Mouse (Mus musculus) heart, embryonic 16.5 days (tissue): ENCODE measurements at regions not wholly inside any gene's neighbourhood (a gene's known extent, or its start where the extent isn't known, plus 50 kb on each side); places are given as distances from the start of the nearest gene placed in this dataset.
"Not testable (repeated sequence)": the region's sequence is repeated elsewhere in the genome, so short reads cannot be mapped to it uniquely, and the experiment has no call there.

ENCODE experiments used
- ATAC-seq: fragments of 200-750 bp; cut with Nextera tagmentation; replicated peaks from 2 replicates; pipeline ENCODE4 v1.8.0; 2017; ENCODE audit warnings: moderate number of reproducible peaks; ENCODE audit not compliant: insufficient read depth, low FRiP score; ENCODE audit errors: extremely low read depth
- H3K27ac ChIP-seq: fragments of 300-500 bp; sonication (generic); 2 replicates; pipeline ENCODE4 v1.5.1; 2014; ENCODE audit warnings: mild to moderate bottlenecking, low read length, control low read depth, moderate library complexity
- H3K27me3 ChIP-seq: fragments of 300-500 bp; sonication (generic); 2 replicates; pipeline ENCODE4 v1.6.1; 2014; ENCODE audit warnings: low read length, mixed read lengths; ENCODE audit not compliant: control insufficient read depth, insufficient read depth
- H3K36me3 ChIP-seq: fragments of 300-500 bp; sonication (generic); 2 replicates; pipeline ENCODE4 v1.6.1; 2014; ENCODE audit not compliant: control insufficient read depth, insufficient read depth
- H3K4me1 ChIP-seq: fragments of 300-500 bp; sonication (generic); 2 replicates; pipeline ENCODE4 v1.6.1; 2014; ENCODE audit warnings: low read length, mixed read lengths; ENCODE audit not compliant: control insufficient read depth, insufficient read depth
- H3K4me2 ChIP-seq: fragments of 300-500 bp; sonication (generic); 2 replicates; pipeline ENCODE4 v1.6.1; 2014; ENCODE audit warnings: low read depth, mild to moderate bottlenecking, control low read depth, low read length
- H3K4me3 ChIP-seq: fragments of 300-500 bp; sonication (generic); 2 replicates; pipeline ENCODE4 v1.5.1; 2014; ENCODE audit warnings: mild to moderate bottlenecking, control low read depth, low read length
- H3K9ac ChIP-seq: fragments of 300-500 bp; sonication (generic); 2 replicates; pipeline ENCODE4 v1.6.1; 2014; ENCODE audit warnings: low read length, control low read depth
- H3K9me3 ChIP-seq: fragments of 300-500 bp; sonication (generic); replicated peaks from 2 replicates; pipeline ENCODE4 v1.6.1; 2016; ENCODE audit warnings: low read length; ENCODE audit not compliant: control insufficient read depth
- WGBS: fragments of 180-500 bp; shearing (Covaris S2); extraction: QIAGEN DNeasy Blood & Tissue Kit; methylation state at CpG from one replicate; pipeline ENCODE4 v1.1.7; 2014; 5-methylcytosine and 5-hydroxymethylcytosine counted together

GRCm38 (mm10) chr9:32958716-32959115 is 322.7 kb downstream of the Ets1 start:
- ATAC-seq, result no peak
- H3K4me2 ChIP-seq, result no peak overlapping the region
- H3K27ac ChIP-seq, result no peak overlapping the region
- no peaks in the 10 kb centered on the region for H3K27me3 ChIP-seq
- no peaks in the 10 kb centered on the region for H3K36me3 ChIP-seq
- no peaks in the 10 kb centered on the region for H3K4me1 ChIP-seq
- no peak overlapping the region for H3K9ac ChIP-seq
- WGBS, result 73% methylated on average over 3 of the region's 3 CpGs
- H3K4me3 ChIP-seq, result no peak overlapping the region
- no peaks in the 10 kb centered on the region for H3K9me3 ChIP-seq

GRCm38 (mm10) chr9:32959468-32959867 is 323.4 kb downstream of the Ets1 start:
- not testable (repeated sequence) for ATAC-seq, H3K4me3 ChIP-seq, H3K36me3 ChIP-seq, H3K27ac ChIP-seq, H3K9ac ChIP-seq, H3K4me2 ChIP-seq, H3K27me3 ChIP-seq, H3K9me3 ChIP-seq, H3K4me1 ChIP-seq

GRCm38 (mm10) chr9:32962679-32963205 is 326.7 kb downstream of the Ets1 start:
- no peak overlapping the region for H3K9ac ChIP-seq
- no peaks in the 10 kb centered on the region for H3K9me3 ChIP-seq
- no peaks in the 10 kb centered on the region for H3K4me1 ChIP-seq
- no peak overlapping the region for H3K4me2 ChIP-seq
- no peak for ATAC-seq
- H3K27ac ChIP-seq, result no peak overlapping the region
- H3K36me3 ChIP-seq, result no peaks in the 10 kb centered on the region
- WGBS, result 84% methylated on average over 5 of the region's 5 CpGs
- no peak overlapping the region for H3K4me3 ChIP-seq
- H3K27me3 ChIP-seq, result no peaks in the 10 kb centered on the region

GRCm38 (mm10) chr9:32968446-32968845 is 332.4 kb downstream of the Ets1 start:
- H3K27me3 ChIP-seq, result no peaks in the 10 kb centered on the region
- H3K36me3 ChIP-seq, result no peaks in the 10 kb centered on the region
- peaks cover 4% of the 10 kb centered on the region for H3K4me1 ChIP-seq
- H3K27ac ChIP-seq, result no peak overlapping the region
- ATAC-seq, result no peak
- WGBS, result 20% methylated on average over 2 of the region's 2 CpGs
- no peaks in the 10 kb centered on the region for H3K9me3 ChIP-seq
- H3K4me2 ChIP-seq, result no peak overlapping the region
- H3K9ac ChIP-seq, result no peak overlapping the region
- H3K4me3 ChIP-seq, result no peak overlapping the region

DNA sequence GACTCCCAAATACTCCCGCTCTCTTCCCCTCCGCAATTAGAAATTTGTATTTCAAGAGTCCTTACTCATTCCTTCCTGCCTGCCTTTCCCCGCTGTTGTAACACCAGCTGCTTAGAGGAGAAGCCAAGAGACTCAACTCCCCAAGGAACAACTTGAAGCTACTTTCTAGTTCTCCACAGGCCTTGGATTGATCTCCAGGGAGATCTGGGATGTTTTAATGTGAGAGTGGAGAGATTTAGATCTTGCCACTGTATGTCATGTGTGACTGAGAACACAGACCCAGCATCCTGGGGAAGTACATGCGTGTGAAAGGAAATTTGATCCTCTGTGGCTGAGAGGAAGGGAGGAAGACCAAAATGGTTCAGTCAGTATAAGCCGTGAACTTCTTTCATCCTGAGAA is 335.4 kb downstream of the Ets1 start:
- peaks cover 4% of the 10 kb centered on the region for H3K4me1 ChIP-seq
- 74% methylated on average over 5 of the region's 5 CpGs for WGBS
- no peak for ATAC-seq
- no peaks in the 10 kb centered on the region for H3K9me3 ChIP-seq
- no peaks in the 10 kb centered on the region for H3K27me3 ChIP-seq
- H3K4me2 ChIP-seq, result no peak overlapping the region
- no peak overlapping the region for H3K9ac ChIP-seq
- H3K4me3 ChIP-seq, result no peak overlapping the region
- H3K27ac ChIP-seq, result peak overlapping the region; percentile 50; the same call in 1 of the 2 replicates
- no peaks in the 10 kb centered on the region for H3K36me3 ChIP-seq

- peaks cover 4% of the 10 kb centered on the region for H3K4me1 ChIP-seq
- WGBS, result 87% methylated on average over 7 of the region's 7 CpGs
- H3K27me3 ChIP-seq, result no peaks in the 10 kb centered on the region
- no peaks in the 10 kb centered on the region for H3K36me3 ChIP-seq
- H3K9me3 ChIP-seq, result no peaks in the 10 kb centered on the region
- peak overlapping the region; percentile 50; the same call in 1 of the 2 replicates for H3K27ac ChIP-seq
- no peak for ATAC-seq
- no peak overlapping the region for H3K4me2 ChIP-seq
- H3K9ac ChIP-seq, result no peak overlapping the region
- H3K4me3 ChIP-seq, result no peak overlapping the region
Observed at GRCm38 (mm10) chr9:32971926-32972325, 335.9 kb downstream of the Ets1 start.

- Histone ChIP-seq H3K36me3 (no peaks in the 10 kb centered on the region), H3K27ac (no peak overlapping the region; the same call in 1 of the 2 replicates), H3K9ac (no peak overlapping the region), H3K4me3 (no peak overlapping the region), H3K4me2 (no peak overlapping the region), H3K4me1 (peaks cover 4% of the 10 kb centered on the region), H3K27me3 (no peaks in the 10 kb centered on the region), H3K9me3 (no peaks in the 10 kb centered on the region)
- 83% methylated on average over 7 of the region's 7 CpGs for WGBS
- no peak for ATAC-seq
Observed at GRCm38 (mm10) chr9:32972431-32973052, 336.5 kb downstream of the Ets1 start.

GRCm38 (mm10) chr9:32977732-32978131 is 341.7 kb downstream of the Ets1 start:
- Histone ChIP-seq H3K4me2 (no peak overlapping the region), H3K27me3 (no peaks in the 10 kb centered on the region), H3K36me3 (no peaks in the 10 kb centered on the region), H3K9me3 (no peaks in the 10 kb centered on the region), H3K4me3 (no peak overlapping the region), H3K4me1 (no peaks in the 10 kb centered on the region), H3K9ac (no peak overlapping the region), H3K27ac (no peak overlapping the region)
- WGBS, result 47% methylated on average over 7 of the region's 7 CpGs
- no peak for ATAC-seq

- Histone ChIP-seq H3K27me3 (no peaks in the 10 kb centered on the region), H3K4me3 (no peak overlapping the region), H3K27ac (no peak overlapping the region), H3K36me3 (no peaks in the 10 kb centered on the region), H3K4me1 (no peaks in the 10 kb centered on the region), H3K9me3 (no peaks in the 10 kb centered on the region), H3K9ac (no peak overlapping the region), H3K4me2 (no peak overlapping the region)
- no peak for ATAC-seq
Observed at GRCm38 (mm10) chr9:32980846-32981245, 344.8 kb downstream of the Ets1 start.
